Mouse (Mus musculus): ENCODE results near the gene Abhd16b. TPM values are rescaled to one million over a fixed set of nuclear protein-coding genes. Genes with fewer than 3 reads are reported as not detected.
"Not testable (repeated sequence)": the region's sequence is repeated elsewhere in the genome, so short reads cannot be mapped to it uniquely, and the experiment has no call there.

Abhd16b gene
- polyA plus RNA-seq, 1 experiment from 2014 or later, result not detected

GRCm38 (mm10) chr2:181491432-181492205 is 1.4 kb upstream of the Abhd16b start:
- ATAC-seq (ENCODE audit: insufficient number of reproducible peaks, insufficient read depth, low FRiP score, low TSS enrichment, low read depth), result no peak
- Histone ChIP-seq H3K27ac (no peak overlapping the region), H3K4me1 (replicated peaks) (peaks cover 19% of the 10 kb centered on the region), H3K4me2 (no peak overlapping the region), H3K4me3 (replicated peaks) (no peak overlapping the region), H3K27me3 (no peaks in the 10 kb centered on the region), H3K9ac (replicated peaks) (no peak overlapping the region), H3K36me3 (no peaks in the 10 kb centered on the region), H3K9me3 (no peaks in the 10 kb centered on the region)
- 26% methylated on average over 7 of the region's 7 CpGs for WGBS

GRCm38 (mm10) chr2:181492206-181492605 is 800 bp upstream of the Abhd16b start:
- H3K4me3 ChIP-seq (replicated peaks), result no peak overlapping the region
- peaks cover 14% of the 10 kb centered on the region for H3K4me1 ChIP-seq (replicated peaks)
- 40% methylated on average over 3 of the region's 3 CpGs for WGBS
- no peaks in the 10 kb centered on the region for H3K27me3 ChIP-seq
- no peak overlapping the region for H3K9ac ChIP-seq (replicated peaks)
- no peak overlapping the region for H3K4me2 ChIP-seq
- ATAC-seq (ENCODE audit: insufficient number of reproducible peaks, insufficient read depth, low FRiP score, low TSS enrichment, low read depth), result no peak
- no peak overlapping the region for H3K27ac ChIP-seq
- H3K36me3 ChIP-seq, result no peaks in the 10 kb centered on the region
- no peaks in the 10 kb centered on the region for H3K9me3 ChIP-seq

GRCm38 (mm10) chr2:181494266-181494945 is 1.4 kb downstream of the Abhd16b start:
- Histone ChIP-seq H3K4me1 (replicated peaks) (peaks cover 16% of the 10 kb centered on the region), H3K36me3 (peaks cover 2% of the 10 kb centered on the region; the same call in 1 of the 2 replicates), H3K27ac (no peak overlapping the region), H3K4me2 (no peak overlapping the region), H3K4me3 (replicated peaks) (no peak overlapping the region), H3K9me3 (no peaks in the 10 kb centered on the region), H3K9ac (replicated peaks) (no peak overlapping the region), H3K27me3 (no peaks in the 10 kb centered on the region)
- WGBS, result 80% methylated on average over 26 of the region's 26 CpGs
- ATAC-seq (ENCODE audit: insufficient number of reproducible peaks, insufficient read depth, low FRiP score, low TSS enrichment, low read depth), result no peak

- peaks cover 16% of the 10 kb centered on the region for H3K4me1 ChIP-seq (replicated peaks)
- WGBS, result 66% methylated on average over 8 of the region's 8 CpGs
- H3K4me3 ChIP-seq (replicated peaks); ATAC-seq (ENCODE audit: insufficient number of reproducible peaks, insufficient read depth, low FRiP score, low TSS enrichment, low read depth); H3K27ac ChIP-seq; H3K27me3 ChIP-seq; H3K9ac ChIP-seq (replicated peaks); H3K9me3 ChIP-seq: not testable (repeated sequence)
- peaks cover 16% of the 10 kb centered on the region for H3K36me3 ChIP-seq
- H3K4me2 ChIP-seq, result peak overlapping the region; percentile 98
These were observed 2.8 kb downstream of the Abhd16b start for GRCm38 (mm10) chr2:181495845-181496244.

GRCm38 (mm10) chr2:181496281-181496680 is 3.3 kb downstream of the Abhd16b start:
- peak overlapping the region; percentile 98 for H3K4me2 ChIP-seq
- H3K9ac ChIP-seq (replicated peaks), result peak overlapping the region; percentile 51; the same call in 1 of the 2 replicates
- H3K27me3 ChIP-seq, result no peaks in the 10 kb centered on the region
- H3K27ac ChIP-seq, result peak overlapping the region; percentile 78
- H3K4me1 ChIP-seq (replicated peaks), result peaks cover 16% of the 10 kb centered on the region
- no peaks in the 10 kb centered on the region for H3K9me3 ChIP-seq
- peaks cover 21% of the 10 kb centered on the region for H3K36me3 ChIP-seq
- peak overlapping the region; percentile 93 for H3K4me3 ChIP-seq (replicated peaks)
- ATAC-seq (ENCODE audit: insufficient number of reproducible peaks, insufficient read depth, low FRiP score, low TSS enrichment, low read depth), result 0 out of 2 replicates have a peak, but pooled peaks have one; percentile 30
- WGBS, result 11% methylated on average over 8 of the region's 8 CpGs

GRCm38 (mm10) chr2:181496831-181497547 is 4.0 kb downstream of the Abhd16b start, which contains the start of gene Tpd52l2:
TSS of gene Tpd52l2 (plus strand) at chr2:181497142.
- ATAC-seq (ENCODE audit: insufficient number of reproducible peaks, insufficient read depth, low FRiP score, low TSS enrichment, low read depth), result peak; percentile 95
- Histone ChIP-seq H3K4me3 (replicated peaks) (peak within 1 kb of the TSS; percentile 93), H3K27me3 (no peaks in the 10 kb centered on the region), H3K9me3 (no peaks in the 10 kb centered on the region), H3K4me2 (peak within 1 kb of the TSS; percentile 98), H3K4me1 (replicated peaks) (peaks cover 16% of the 10 kb centered on the region), H3K27ac (peak within 1 kb of the TSS; percentile 94), H3K9ac (replicated peaks) (peak within 1 kb of the TSS; percentile 95), H3K36me3 (peaks cover 28% of the 10 kb centered on the region)
- under 1% methylated on average over 46 of the region's 46 CpGs for WGBS

- ATAC-seq (ENCODE audit: insufficient number of reproducible peaks, insufficient read depth, low FRiP score, low TSS enrichment, low read depth), result peak; percentile 33; the same call in 1 of the 2 replicates
- under 1% methylated on average over 12 of the region's 12 CpGs for WGBS
- no peaks in the 10 kb centered on the region for H3K9me3 ChIP-seq
- H3K27ac ChIP-seq, result peak overlapping the region; percentile 94
- H3K4me3 ChIP-seq (replicated peaks), result peak overlapping the region; percentile 93
- peak overlapping the region; percentile 95 for H3K9ac ChIP-seq (replicated peaks)
- H3K4me1 ChIP-seq (replicated peaks), result peaks cover 16% of the 10 kb centered on the region
- no peaks in the 10 kb centered on the region for H3K27me3 ChIP-seq
- peak overlapping the region; percentile 98 for H3K4me2 ChIP-seq
- peaks cover 33% of the 10 kb centered on the region for H3K36me3 ChIP-seq
These were observed 4.5 kb downstream of the Abhd16b start for GRCm38 (mm10) chr2:181497548-181497875.

- no peak overlapping the region for H3K27ac ChIP-seq
- no peak overlapping the region for H3K9ac ChIP-seq (replicated peaks)
- no peaks in the 10 kb centered on the region for H3K9me3 ChIP-seq
- no peak for ATAC-seq (ENCODE audit: insufficient number of reproducible peaks, insufficient read depth, low FRiP score, low TSS enrichment, low read depth)
- H3K4me2 ChIP-seq, result no peak overlapping the region
- H3K36me3 ChIP-seq, result peaks cover 43% of the 10 kb centered on the region
- no peaks in the 10 kb centered on the region for H3K27me3 ChIP-seq
- WGBS, result 87% methylated on average over 4 of the region's 4 CpGs
- H3K4me1 ChIP-seq (replicated peaks), result peaks cover 16% of the 10 kb centered on the region
- H3K4me3 ChIP-seq (replicated peaks), result no peak overlapping the region
These were observed 5.6 kb downstream of the Abhd16b start for GRCm38 (mm10) chr2:181498644-181499043.

GRCm38 (mm10) chr2:181509191-181509590 is 16.2 kb downstream of the Abhd16b start:
- H3K36me3 ChIP-seq, result peaks cover 95% of the 10 kb centered on the region
- H3K4me2 ChIP-seq, result no peak overlapping the region
- no peaks in the 10 kb centered on the region for H3K4me1 ChIP-seq (replicated peaks)
- no peaks in the 10 kb centered on the region for H3K27me3 ChIP-seq
- no peaks in the 10 kb centered on the region for H3K9me3 ChIP-seq
- whole genome bisulfite sequencing, result 87% methylated on average over 2 of the region's 2 CpGs
- no peak overlapping the region for H3K4me3 ChIP-seq (replicated peaks)
- H3K27ac ChIP-seq, result no peak overlapping the region
- no peak for ATAC-seq (ENCODE audit: insufficient number of reproducible peaks, insufficient read depth, low FRiP score, low TSS enrichment, low read depth)
- no peak overlapping the region for H3K9ac ChIP-seq (replicated peaks)

- no peak overlapping the region for H3K27ac ChIP-seq
- H3K4me3 ChIP-seq (replicated peaks), result no peak overlapping the region
- H3K9ac ChIP-seq (replicated peaks), result no peak overlapping the region
- H3K27me3 ChIP-seq, result no peaks in the 10 kb centered on the region
- H3K4me2 ChIP-seq, result no peak overlapping the region
- WGBS, result 93% methylated on average over 8 of the region's 8 CpGs
- peaks cover 95% of the 10 kb centered on the region for H3K36me3 ChIP-seq
- no peaks in the 10 kb centered on the region for H3K4me1 ChIP-seq (replicated peaks)
- no peak for ATAC-seq (ENCODE audit: insufficient number of reproducible peaks, insufficient read depth, low FRiP score, low TSS enrichment, low read depth)
- no peaks in the 10 kb centered on the region for H3K9me3 ChIP-seq
These were observed 18.2 kb downstream of the Abhd16b start for GRCm38 (mm10) chr2:181511231-181511630.

- Histone ChIP-seq H3K27me3 (no peaks in the 10 kb centered on the region), H3K9ac (replicated peaks) (peak overlapping the region; percentile 96), H3K4me3 (replicated peaks) (peak overlapping the region; percentile 97), H3K4me1 (replicated peaks) (peaks cover 24% of the 10 kb centered on the region), H3K9me3 (no peaks in the 10 kb centered on the region), H3K27ac (peak overlapping the region; percentile 98), H3K4me2 (peak overlapping the region; percentile 65), H3K36me3 (peaks cover 40% of the 10 kb centered on the region)
- no peak for ATAC-seq (ENCODE audit: insufficient number of reproducible peaks, insufficient read depth, low FRiP score, low TSS enrichment, low read depth)
- WGBS, result 77% methylated on average over 3 of the region's 3 CpGs
These were observed 26.2 kb downstream of the Abhd16b start for GRCm38 (mm10) chr2:181519201-181519600.
